Mouse (Mus musculus) monocyte, adult 2 months (primary cell): Measurements from ENCODE around the gene Brd3os.

ENCODE experiments used
- DNase-seq, 2 experiments: peaks; one replicate each; pipeline ENCODE4 v3.0.0; 2022; ENCODE audit warnings: low spot score in 2 of 2, low read depth in 1 of 2

Brd3os gene

GRCm38 (mm10) chr2:27461881-27462660 lies 19.9 kb downstream of the Brd3os start:
- no peak for DNase-seq

GRCm38 (mm10) chr2:27462901-27463300 lies 20.8 kb downstream of the Brd3os start:
- no peak for DNase-seq

GRCm38 (mm10) chr2:27469292-27469990 lies 27.3 kb downstream of the Brd3os start:
- no peak for DNase-seq

GRCm38 (mm10) chr2:27469991-27470355 lies 27.8 kb downstream of the Brd3os start:
- no peak for DNase-seq

- DNase-seq, result no peak
These were observed 28.4 kb downstream of the Brd3os start for GRCm38 (mm10) chr2:27470535-27470934.

GRCm38 (mm10) chr2:27471170-27471584 lies 29.1 kb downstream of the Brd3os start:
- DNase-seq, result no peak

GRCm38 (mm10) chr2:27473061-27473765 lies 31.1 kb downstream of the Brd3os start:
- DNase-seq, result peak in 1 of 2 experiments; percentile 0

- DNase-seq, result no peak
These were observed 31.8 kb downstream of the Brd3os start for GRCm38 (mm10) chr2:27473911-27474310.

GRCm38 (mm10) chr2:27474621-27475484 lies 32.7 kb downstream of the Brd3os start:
- DNase-seq, result peak in 1 of 2 experiments; percentile 2

- peak; percentile 77 to 81 for DNase-seq
These were observed 33.6 kb downstream of the Brd3os start for GRCm38 (mm10) chr2:27475495-27476302.

- DNase-seq, result no peak
These were observed 34.4 kb downstream of the Brd3os start for GRCm38 (mm10) chr2:27476303-27477192.

GRCm38 (mm10) chr2:27479821-27480220 lies 37.7 kb downstream of the Brd3os start:
- no peak for DNase-seq

- DNase-seq, result no peak
These were observed 38.2 kb downstream of the Brd3os start for GRCm38 (mm10) chr2:27480367-27480766.

- DNase-seq, result no peak
These were observed 40.2 kb downstream of the Brd3os start for GRCm38 (mm10) chr2:27482265-27482861.

- DNase-seq, result no peak
These were observed 44.6 kb downstream of the Brd3os start for GRCm38 (mm10) chr2:27486725-27487124.

GRCm38 (mm10) chr2:27487336-27488049 lies 45.4 kb downstream of the Brd3os start:
- DNase-seq, result no peak

GRCm38 (mm10) chr2:27488362-27488761 lies 46.2 kb downstream of the Brd3os start:
- DNase-seq, result no peak

- DNase-seq, result no peak
These were observed 48.8 kb downstream of the Brd3os start for GRCm38 (mm10) chr2:27490939-27491338.
